ENCODE assay signal across 12 mouse cellular contexts in genomic region chr5:115268266-115268665, GRCm38 (mm10). TPM values are rescaled to one million over a fixed set of nuclear protein-coding genes. Genes with fewer than 3 reads are reported as not detected.
A peak's percentile ranks its signal among the peaks of the same experiment; 100 is the strongest.
DNase-seq lines count a peak whose midpoint lies in the region; ATAC-seq and TF ChIP-seq lines count a peak whose summit lies in the region.
"Had no signal": no experiment of that assay in that cellular context is flagged by ENCODE, and none has a peak within 500 bp of the region (broad histone marks: within the 10 kb centered on the region; RNA-seq: fewer than 3 reads in every experiment).

No protein-coding gene starts in this region.

- H3K4me3 ChIP-seq in bone marrow, adult 2 months (replicated peaks; ENCODE audit: control insufficient read depth, low read depth, low read length) = no peak overlapping the region
- peak overlapping the region; percentile 29; the same call in 1 of the 2 replicates for H3K4me3 ChIP-seq in liver, embryonic 11.5 days (ENCODE audit: low read depth, low read length)
- H3K4me3 ChIP-seq: forebrain, embryonic 12.5 days; limb, embryonic 12.5 days had no signal

- TF ChIP-seq CTCF in bone marrow, adult 2 months (IDR thresholded peaks at IDR 0.05; ENCODE audit: control insufficient read depth, insufficient read depth, low read length) = no peak

- no peak for ATAC-seq in liver, embryonic 11.5 days (replicated peaks; ENCODE audit: low FRiP score)

- H3K9me3 ChIP-seq in liver, embryonic 11.5 days (ENCODE audit: control insufficient read depth, low read length) = no peaks in the 10 kb centered on the region
- H3K9me3 ChIP-seq: forebrain, embryonic 12.5 days; limb, embryonic 12.5 days had no signal

- no peak for TF ChIP-seq POLR2A in bone marrow, adult 2 months (IDR thresholded peaks at IDR 0.05; ENCODE audit: borderline replicate concordance, control insufficient read depth, low read depth, low read length)

- peak overlapping the region; percentile 30 for H3K9ac ChIP-seq in liver, embryonic 11.5 days (ENCODE audit: low read depth, low read length)
- H3K9ac ChIP-seq: forebrain, embryonic 12.5 days; limb, embryonic 12.5 days had no signal

- peaks cover 7% of the 10 kb centered on the region; the same call in 1 of the 2 replicates for H3K36me3 ChIP-seq in liver, embryonic 11.5 days (ENCODE audit: control insufficient read depth, insufficient read depth, low read length)

- H3K4me2 ChIP-seq in liver, embryonic 11.5 days = peak overlapping the region; percentile 61
- H3K4me2 ChIP-seq: forebrain, embryonic 12.5 days; limb, embryonic 12.5 days had no signal

- 30% methylated on average over 3 of the region's 3 CpGs for WGBS in bone marrow, adult 2 months
- 49% methylated on average over 3 of the region's 3 CpGs for WGBS in liver, embryonic 11.5 days

- peaks cover 17% of the 10 kb centered on the region for H3K4me1 ChIP-seq in bone marrow, adult 2 months (ENCODE audit: control insufficient read depth, insufficient read depth, low read length)
- peaks cover 62% of the 10 kb centered on the region for H3K4me1 ChIP-seq in liver, embryonic 11.5 days (replicated peaks; ENCODE audit: control insufficient read depth, insufficient read depth, low read length)

- peak overlapping the region; percentile 5; the same call in 1 of the 2 replicates for H3K27ac ChIP-seq in bone marrow, adult 2 months (ENCODE audit: control insufficient read depth, insufficient read depth, low read depth, low read length, poor library complexity)
- H3K27ac ChIP-seq in liver, embryonic 11.5 days (ENCODE audit: low read depth, low read length) = peak overlapping the region; percentile 97
- H3K27ac ChIP-seq: forebrain, embryonic 12.5 days had no signal

- no peaks in the 10 kb centered on the region for H3K27me3 ChIP-seq in liver, embryonic 11.5 days (replicated peaks; ENCODE audit: control insufficient read depth, insufficient read depth, low read length)
- H3K27me3 ChIP-seq: forebrain, embryonic 12.5 days; limb, embryonic 12.5 days had no signal

- DNase-seq in kidney, adult 8-10 months = peak; percentile 23 to 50
- no peak for DNase-seq in kidney, postnatal 4 days
- DNase-seq in heart, adult 8-10 months (ENCODE audit: low spot score) = peak; percentile 61
- DNase-seq in liver, embryonic 11.5 days (ENCODE audit: low spot score) = no peak
- no peak for DNase-seq in layer of hippocampus, adult 11-12 months (ENCODE audit: low spot score)
- DNase-seq in thymus, postnatal 25 days = no peak
- DNase-seq: cerebellum, adult 11-12 months; spleen, adult 18-20 months; thymus, adult 18-20 months had no signal

RNA-seq across cellular contexts. Expression of gene Rnf10, which starts 4.4 kb away (rescaled TPM):
- 165 and 203 TPM in 2 replicates for polyA plus RNA-seq in bone marrow, adult 2 months (2011; ENCODE audit: insufficient read depth, insufficient read length, low replicate concordance, missing spikeins)
- 100 to 1,000 TPM; 355 to 414 (median 370) TPM for total RNA-seq in heart, adult 8-10 months (2022)
- polyA plus RNA-seq in liver, embryonic 11.5 days (2014; fragmentation: Nextera tagmentation; extraction: Ambion mirVana) = 72.2 and 76.8 TPM in 2 replicates

RNA-seq across cellular contexts. Expression of gene Coq5, which starts 11.2 kb away (rescaled TPM):
- polyA plus RNA-seq in bone marrow, adult 2 months (2011; ENCODE audit: insufficient read depth, insufficient read length, low replicate concordance, missing spikeins) = 24.4 and 32.9 TPM in 2 replicates
- 100 to 1,000 TPM; 138 to 171 (median 161) TPM for total RNA-seq in heart, adult 8-10 months (2022)
- 62.7 and 67.9 TPM in 2 replicates for polyA plus RNA-seq in liver, embryonic 11.5 days (2014; fragmentation: Nextera tagmentation; extraction: Ambion mirVana)

RNA-seq across cellular contexts. Expression of gene Dynll1, which starts 32.5 kb away (rescaled TPM):
- polyA plus RNA-seq in bone marrow, adult 2 months (2011; ENCODE audit: insufficient read depth, insufficient read length, low replicate concordance, missing spikeins) = 139 and 177 TPM in 2 replicates
- total RNA-seq in heart, adult 8-10 months (2022) = 10 to 100 TPM; 52.9 to 84.2 (median 71.3) TPM
- 1,214 and 1,307 TPM in 2 replicates for polyA plus RNA-seq in liver, embryonic 11.5 days (2014; fragmentation: Nextera tagmentation; extraction: Ambion mirVana)

RNA-seq across cellular contexts. Expression of gene Pop5, which starts 32.6 kb away (rescaled TPM):
- 67.1 and 96.1 TPM in 2 replicates for polyA plus RNA-seq in bone marrow, adult 2 months (2011; ENCODE audit: insufficient read depth, insufficient read length, low replicate concordance, missing spikeins)
- total RNA-seq in heart, adult 8-10 months (2022) = 10 to 100 TPM; 26.6 to 35.1 (median 32.8) TPM
- 171 and 181 TPM in 2 replicates for polyA plus RNA-seq in liver, embryonic 11.5 days (2014; fragmentation: Nextera tagmentation; extraction: Ambion mirVana)

RNA-seq across cellular contexts. Expression of gene Srsf9, which starts 58.7 kb away (rescaled TPM):
- polyA plus RNA-seq in bone marrow, adult 2 months (2011; ENCODE audit: insufficient read depth, insufficient read length, low replicate concordance, missing spikeins) = 61.2 and 61.4 TPM in 2 replicates
- 10 to 100 TPM; 14.2 to 15.5 (median 14.4) TPM for total RNA-seq in heart, adult 8-10 months (2022)
- polyA plus RNA-seq in liver, embryonic 11.5 days (2014; fragmentation: Nextera tagmentation; extraction: Ambion mirVana) = 261 and 275 TPM in 2 replicates

Comparison
In these comparisons a context has a peak if more than half of its experiments do, and no peak if none do; other contexts are left out.
1. DNase-seq: peak in kidney, adult 8-10 months (2 of 2) and heart, adult 8-10 months (single experiment); none in kidney, postnatal 4 days (0 of 2), liver, embryonic 11.5 days (single experiment), layer of hippocampus, adult 11-12 months (single experiment) and thymus, postnatal 25 days (single experiment).